Comparison of ENCODE assay signal across 8 mouse cellular contexts in the genomic region with DNA sequence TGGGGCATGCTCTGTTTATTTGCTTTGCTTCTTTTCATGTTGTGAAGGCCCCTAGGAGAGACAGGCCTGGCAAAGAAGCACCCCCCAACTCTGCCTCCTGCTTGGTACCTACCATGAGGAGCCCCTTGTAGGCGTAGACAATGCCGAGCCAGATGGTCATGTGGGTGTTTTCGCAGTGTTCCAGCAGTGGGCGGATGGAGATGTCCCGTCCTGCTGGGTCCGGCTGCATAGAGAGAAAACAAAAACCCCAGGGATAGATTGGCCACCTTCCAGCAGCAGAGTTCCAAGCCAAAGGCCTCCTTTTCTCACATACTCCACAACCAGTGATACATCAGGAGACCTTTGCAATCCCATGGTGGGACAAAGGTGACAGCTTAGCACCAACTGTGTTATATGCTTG. TPM values are rescaled to one million over a fixed set of nuclear protein-coding genes. Genes with fewer than 3 reads are reported as not detected.
DNase-seq lines count a peak whose midpoint lies in the region; ATAC-seq and TF ChIP-seq lines count a peak whose summit lies in the region.

No protein-coding gene starts in this region.

- no peak for TF ChIP-seq CTCF in layer of hippocampus, adult 2 months (conservative IDR thresholded peaks at IDR 0.05)

- H3K4me3 ChIP-seq in neural tube, embryonic 14.5 days (ENCODE audit: low read depth, low read length) = no peak overlapping the region
- H3K4me3 ChIP-seq in layer of hippocampus, adult 2 months = no peak overlapping the region

- no peaks in the 10 kb centered on the region for H3K36me3 ChIP-seq in neural tube, embryonic 14.5 days (ENCODE audit: control insufficient read depth, insufficient read depth, low read length)

- no peak overlapping the region for H3K4me2 ChIP-seq in neural tube, embryonic 14.5 days (ENCODE audit: low read depth, low read length)

- no peak overlapping the region for H3K9ac ChIP-seq in neural tube, embryonic 14.5 days (replicated peaks; ENCODE audit: low read depth, low read length)

- no peaks in the 10 kb centered on the region for H3K9me3 ChIP-seq in neural tube, embryonic 14.5 days (ENCODE audit: control insufficient read depth, low read length)

- WGBS in neural tube, embryonic 14.5 days = 41% methylated on average over 6 of the region's 6 CpGs

- DNase-seq in gastrocnemius, postnatal 10 days = peak; percentile 30
- DNase-seq in gastrocnemius, adult 8-10 months (ENCODE audit: low spot score in 2 of 2) = no peak
- no peak for DNase-seq in neural tube, embryonic 10.5 days (ENCODE audit: extremely low spot score, low spot score)
- peak; percentile 73 to 86 for DNase-seq in layer of hippocampus, adult 2 months (ENCODE audit: low spot score in 2 of 2)
- peak; percentile 67 for DNase-seq in right cerebral cortex, postnatal 14 days
- DNase-seq in spleen, adult 18-20 months = no peak

- H3K27me3 ChIP-seq in neural tube, embryonic 14.5 days (ENCODE audit: control insufficient read depth, insufficient read depth, low read length) = no peaks in the 10 kb centered on the region

- H3K4me1 ChIP-seq in neural tube, embryonic 14.5 days (ENCODE audit: control insufficient read depth, insufficient read depth, low read length) = no peaks in the 10 kb centered on the region

- ATAC-seq in neural tube, embryonic 14.5 days (ENCODE audit: low read depth) = 0 out of 2 replicates have a peak, but pooled peaks have one; percentile 31
- no peak for ATAC-seq in megakaryocyte, adult 5-6 weeks (ENCODE audit: poor library complexity, severe bottlenecking)

- H3K27ac ChIP-seq in neural tube, embryonic 14.5 days (ENCODE audit: low read depth, low read length) = no peak overlapping the region
- peak overlapping the region; percentile 61 for H3K27ac ChIP-seq in layer of hippocampus, adult 2 months

RNA-seq across cellular contexts. Expression of a gene that starts 34.2 kb away (rescaled TPM):
- total RNA-seq in gastrocnemius, postnatal 10 days (2021) = 1 to 10 TPM; 1.6 to 1.8 TPM
- total RNA-seq in gastrocnemius, adult 8-10 months (2022) = under 1 TPM; 0.29 to 0.58 (median 0.37) TPM
- polyA plus RNA-seq in neural tube, embryonic 14.5 days (2014; fragmentation: Nextera tagmentation; extraction: Ambion mirVana) = 0.36 and 0.81 TPM in 2 replicates
- total RNA-seq in layer of hippocampus, adult 2 months (2021) = 1 to 10 TPM; 2.6 to 3.1 TPM
- 8.9 and 10.4 TPM in 2 replicates for total RNA-seq in megakaryocyte, adult 5-6 weeks (2015)
- 8.5 and 11.6 TPM in 2 replicates for total RNA-seq in megakaryocyte, adult 5-6 weeks (2017)

Comparison
In these comparisons a context has a peak if more than half of its experiments do, and no peak if none do; other contexts are left out.
1. DNase-seq: peak in gastrocnemius, postnatal 10 days (single experiment), layer of hippocampus, adult 2 months (2 of 2) and right cerebral cortex, postnatal 14 days (single experiment); none in gastrocnemius, adult 8-10 months (0 of 2), neural tube, embryonic 10.5 days (single experiment) and spleen, adult 18-20 months (0 of 2).